Mouse (Mus musculus) neutrophil, adult 5-6 weeks (primary cell): ENCODE measurements at regions not wholly inside any gene's neighbourhood (a gene's known extent, or its start where the extent isn't known, plus 50 kb on each side); places are given as distances from the start of the nearest gene placed in this dataset.
"Not testable (repeated sequence)": the region's sequence is repeated elsewhere in the genome, so short reads cannot be mapped to it uniquely, and the experiment has no call there.

Source experiments
- ATAC-seq: fragments of 151-379, 151-347 bp; 2 replicates; pipeline ENCODE4 v1.8.0; 2017; ENCODE audit warnings: mild to moderate bottlenecking, moderate TSS enrichment; ENCODE audit not compliant: insufficient number of reproducible peaks, poor library complexity, low FRiP score, severe bottlenecking; ENCODE audit errors: extremely low read depth

GRCm38 (mm10) chr13:44484582-44485329 lies 244.5 kb upstream of the Jarid2 start:
- no peak for ATAC-seq

DNA sequence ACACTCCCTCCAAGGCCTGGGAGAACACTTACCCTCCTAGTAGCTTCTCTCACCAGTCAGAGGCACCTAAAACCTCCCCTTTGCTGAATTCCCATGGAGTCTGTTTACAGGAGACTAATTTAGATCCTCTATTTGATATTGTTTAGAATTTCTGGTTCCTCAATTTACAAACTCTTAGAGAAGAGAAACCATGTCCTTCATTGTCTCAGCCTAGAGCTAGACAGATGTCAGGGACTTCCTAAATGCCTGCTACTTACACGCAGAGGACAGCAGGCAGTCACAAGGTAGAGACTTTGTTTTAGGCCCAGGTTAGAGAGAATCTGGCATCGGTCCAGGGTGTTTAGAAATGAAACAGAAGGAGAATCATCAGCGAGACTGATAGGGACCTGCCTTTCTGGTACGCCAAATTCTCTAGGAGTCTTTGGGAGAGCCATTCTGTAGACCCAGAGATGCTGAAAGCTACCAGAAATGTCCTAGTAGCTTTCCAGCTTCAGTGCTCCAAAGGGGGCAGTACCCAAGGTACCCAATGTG lies 238.3 kb upstream of the Jarid2 start:
- ATAC-seq = no peak

GRCm38 (mm10) chr13:44493884-44494283 lies 235.4 kb upstream of the Jarid2 start:
- ATAC-seq = no peak

GRCm38 (mm10) chr13:44495450-44495849 lies 233.8 kb upstream of the Jarid2 start:
- no peak for ATAC-seq

DNA sequence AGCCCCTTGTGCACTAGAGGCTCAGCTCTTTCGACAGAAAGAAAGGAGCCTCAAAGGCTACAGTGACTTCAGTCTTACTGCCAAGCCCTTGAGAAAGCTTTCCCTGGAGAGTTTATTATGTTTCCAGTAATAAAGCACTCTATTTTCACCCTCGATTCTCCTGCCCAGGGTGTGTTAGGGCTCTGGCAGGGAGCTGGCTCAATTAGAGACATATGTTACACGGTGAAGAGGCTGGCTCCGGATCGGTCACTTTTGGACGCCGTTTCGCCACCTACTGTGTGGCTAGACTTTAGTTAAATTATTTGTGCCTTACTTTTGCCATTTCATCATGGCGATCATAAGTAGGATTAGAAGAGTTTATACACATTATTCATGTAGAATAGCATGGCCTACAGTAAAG lies 232.7 kb upstream of the Jarid2 start:
- no peak for ATAC-seq

- ATAC-seq = not testable (repeated sequence)
Measured at GRCm38 (mm10) chr13:44500896-44501295, 228.4 kb upstream of the Jarid2 start.

DNA sequence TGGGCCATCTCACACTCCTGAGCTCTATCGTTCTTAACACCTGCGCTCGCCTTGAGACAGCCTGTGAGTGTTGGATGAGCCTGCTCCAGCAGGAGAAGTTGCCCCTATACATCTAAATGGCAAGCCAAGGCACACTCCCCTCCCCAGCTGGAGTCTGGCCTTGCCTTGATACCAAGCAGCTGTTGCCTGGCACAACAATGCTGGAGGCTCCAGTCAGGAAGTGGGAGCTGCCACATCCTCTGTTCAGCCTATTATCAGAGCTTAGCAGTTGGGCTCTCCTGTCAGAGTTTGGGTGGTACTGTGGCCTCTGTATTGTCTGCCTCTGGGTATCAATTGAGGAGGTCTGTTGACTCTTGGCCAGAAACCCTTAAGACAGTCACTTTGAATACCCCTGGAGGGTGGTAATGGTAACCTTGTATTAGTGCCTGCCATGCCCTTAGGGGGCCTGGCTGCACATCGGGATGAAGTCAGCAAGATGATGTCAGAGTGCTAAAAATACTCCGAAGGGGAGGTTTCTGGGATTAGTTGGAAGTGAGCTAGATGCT lies 227.4 kb upstream of the Jarid2 start:
- ATAC-seq = no peak

DNA sequence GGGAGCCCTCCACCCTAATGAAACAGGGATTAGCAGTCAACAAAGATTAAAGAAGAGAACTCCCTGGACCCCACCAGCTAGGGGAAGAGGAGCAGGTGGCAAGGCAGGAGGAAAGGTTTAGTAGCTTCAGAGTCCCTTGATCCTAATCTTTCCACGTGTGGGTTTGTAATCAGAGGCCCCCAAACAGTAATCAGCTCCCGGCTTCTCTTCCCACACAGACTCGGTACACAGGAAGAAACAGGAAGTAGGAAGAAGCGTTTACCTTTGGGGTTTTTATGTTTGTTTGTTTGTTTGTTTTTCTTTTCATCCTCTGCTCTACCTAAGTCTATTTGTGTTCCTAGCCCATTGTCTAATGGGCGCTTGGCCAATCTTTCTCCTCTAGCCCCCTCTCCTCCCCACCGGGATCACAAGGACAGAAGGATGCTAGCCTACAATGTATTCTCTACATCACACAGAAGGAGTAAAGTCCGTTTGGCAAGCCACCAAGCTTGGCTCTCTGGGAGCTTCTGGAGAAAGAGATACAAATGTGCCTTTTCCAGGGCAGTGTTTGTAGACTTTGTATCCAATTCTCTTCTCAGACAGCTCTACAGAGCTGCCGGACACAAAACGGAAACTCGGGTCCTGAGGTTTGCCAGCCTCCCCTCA lies 226.5 kb upstream of the Jarid2 start:
- no peak for ATAC-seq

DNA sequence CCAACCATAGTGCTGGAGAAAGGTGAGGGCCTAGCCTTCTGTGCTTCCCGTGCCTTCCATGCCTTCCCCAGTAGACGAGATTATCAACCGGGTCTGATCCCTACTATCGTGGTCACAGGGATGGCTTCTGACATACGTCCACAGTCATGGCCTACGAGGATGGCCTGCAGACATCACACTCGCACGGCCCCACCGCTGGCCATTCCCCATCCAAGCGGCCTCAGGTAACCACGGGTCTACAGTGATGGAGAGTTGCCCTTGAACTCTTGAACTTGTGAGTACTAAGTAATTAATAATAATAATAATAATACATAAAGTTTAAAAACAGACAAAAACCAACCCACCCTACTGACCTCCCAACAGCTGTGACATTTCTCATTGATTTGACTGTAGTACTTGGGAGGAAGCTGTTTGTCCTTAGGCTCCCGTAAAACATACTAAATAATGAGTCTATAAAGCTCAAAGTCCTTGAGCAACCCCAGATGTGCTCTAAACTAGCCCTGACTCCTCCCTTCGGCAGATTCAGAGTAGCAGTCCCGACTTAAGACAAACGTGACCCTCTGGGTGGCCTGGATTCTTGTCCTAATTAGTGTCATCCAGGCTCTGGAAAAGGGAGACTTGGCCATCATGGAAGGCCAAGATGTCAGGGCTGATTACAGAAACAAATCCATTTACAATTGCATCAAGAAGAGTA lies 225.9 kb upstream of the Jarid2 start:
- no peak for ATAC-seq

GRCm38 (mm10) chr13:44504455-44504854 lies 224.8 kb upstream of the Jarid2 start:
- ATAC-seq = peak; percentile 80

GRCm38 (mm10) chr13:44506975-44507374 lies 222.3 kb upstream of the Jarid2 start:
- peak; percentile 30; the same call in 1 of the 2 replicates for ATAC-seq

DNA sequence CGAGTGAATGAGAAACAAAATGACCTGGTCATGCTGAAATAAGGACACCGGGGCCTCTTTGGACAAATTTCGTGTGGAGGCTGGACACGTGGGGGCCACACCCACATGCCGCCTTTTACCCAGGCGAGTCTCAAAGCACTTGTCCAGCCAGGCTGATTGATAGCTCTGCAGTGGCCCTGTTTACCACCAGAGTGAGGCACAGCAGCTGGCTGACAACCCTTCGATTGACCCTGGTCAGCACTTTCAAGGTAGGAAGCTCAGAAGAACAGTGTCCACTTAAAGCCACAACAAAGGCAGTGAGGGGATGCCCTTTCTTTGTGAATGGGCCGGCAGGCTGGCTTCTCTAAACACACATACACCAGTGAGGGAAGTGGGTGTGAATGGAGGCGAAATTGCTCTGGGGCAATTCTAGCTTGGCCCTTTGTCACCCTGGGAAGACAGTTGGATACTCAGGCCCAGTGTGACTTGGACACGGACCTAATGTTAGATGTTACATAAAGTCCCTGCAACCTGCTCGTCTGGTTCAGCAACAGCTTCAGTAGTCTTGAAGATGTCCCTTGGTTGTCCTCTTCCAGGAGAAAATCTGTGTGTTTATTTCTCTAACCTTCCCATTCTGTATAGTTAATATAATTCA lies 219.6 kb upstream of the Jarid2 start:
- no peak for ATAC-seq

- ATAC-seq = no peak
Measured at GRCm38 (mm10) chr13:44513378-44514285, 215.6 kb upstream of the Jarid2 start.

- ATAC-seq = no peak
Measured at GRCm38 (mm10) chr13:44514636-44515158, 214.6 kb upstream of the Jarid2 start.

DNA sequence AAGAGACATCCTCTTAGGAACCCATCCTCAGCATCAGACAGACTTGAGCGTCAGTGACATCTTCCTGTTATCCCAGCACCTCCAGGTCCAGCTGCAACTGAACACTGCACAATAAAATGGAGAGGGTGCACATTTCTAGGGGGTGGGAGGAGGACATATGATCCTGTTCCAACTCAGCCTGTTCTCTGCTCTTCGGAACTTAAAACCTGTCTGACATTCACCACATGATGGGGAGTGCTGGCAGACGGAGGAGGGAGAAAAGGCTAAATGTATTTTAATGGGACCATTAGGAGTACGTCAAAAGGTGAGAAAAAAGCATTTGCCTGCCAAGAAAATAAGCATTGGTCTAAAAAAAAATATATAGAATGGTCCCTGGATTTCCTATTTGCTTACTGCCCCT lies 212.4 kb upstream of the Jarid2 start:
- ATAC-seq = no peak

GRCm38 (mm10) chr13:44517312-44517711 lies 212.0 kb upstream of the Jarid2 start:
- no peak for ATAC-seq

DNA sequence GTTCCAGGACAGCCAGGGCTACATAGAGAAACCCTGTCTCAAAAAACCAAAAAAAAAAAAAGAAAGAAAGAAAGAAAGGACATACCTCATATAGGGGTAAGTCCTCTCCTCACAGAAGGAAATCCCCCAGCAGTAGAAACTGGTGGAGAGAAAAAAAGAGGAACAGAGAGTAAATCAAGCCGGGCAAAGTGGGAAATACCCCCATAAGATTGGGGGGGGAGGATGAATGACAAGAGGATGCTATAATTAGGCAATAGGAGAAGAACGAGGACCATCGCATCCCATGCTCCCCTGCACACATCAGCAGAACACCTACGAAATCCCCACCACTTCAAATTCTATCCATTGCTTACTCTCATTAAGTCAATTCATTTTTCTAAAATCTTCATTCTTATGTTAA lies 211.1 kb upstream of the Jarid2 start:
- ATAC-seq = peak; percentile 65; the same call in 1 of the 2 replicates

- ATAC-seq = no peak
Measured at GRCm38 (mm10) chr13:44523516-44523915, 205.8 kb upstream of the Jarid2 start.
